Mouse (Mus musculus): Measurements from ENCODE around the gene Gstt4. TPM values are rescaled to one million over a fixed set of nuclear protein-coding genes. Genes with fewer than 3 reads are reported as not detected.
"Not testable (repeated sequence)": the region's sequence is repeated elsewhere in the genome, so short reads cannot be mapped to it uniquely, and the experiment has no call there.

Gstt4 gene
- polyA plus RNA-seq (2014; fragmentation: Nextera tagmentation; extraction: Ambion mirVana), result not detected in 2 replicates

DNA sequence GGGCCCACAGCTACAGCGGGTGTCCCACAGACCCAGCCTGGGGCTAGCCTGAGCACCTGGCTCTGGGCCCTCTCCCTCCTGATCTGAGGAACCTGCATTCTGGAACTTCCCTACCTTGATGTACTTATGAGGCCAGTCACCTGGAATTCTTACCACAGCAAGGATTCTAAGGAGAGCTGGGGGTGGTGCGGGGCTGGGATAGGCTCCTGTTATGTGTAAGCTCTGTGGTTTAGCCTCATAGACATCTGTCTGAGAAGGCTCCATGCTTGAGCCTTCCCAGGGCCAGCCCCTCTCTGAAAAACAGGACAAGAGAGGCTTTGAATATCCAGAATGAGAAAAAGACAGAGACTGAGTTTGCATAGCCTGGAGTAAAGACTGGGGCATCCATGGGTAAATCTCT, at the start of gene Gstt4:
TSS of gene Gstt4 (minus strand) at position 101 of the 400 bp plus-strand sequence.
- H3K27me3 ChIP-seq (ENCODE audit: control insufficient read depth, insufficient read depth, low read length), result no peaks in the 10 kb centered on the region
- H3K27ac ChIP-seq (ENCODE audit: low read depth, low read length), result no peak within 1 kb of the TSS
- H3K9me3 ChIP-seq (ENCODE audit: control insufficient read depth, low read length), result no peaks in the 10 kb centered on the region
- H3K9ac ChIP-seq (replicated peaks; ENCODE audit: low read depth, low read length), result no peak within 1 kb of the TSS
- no peaks in the 10 kb centered on the region for H3K36me3 ChIP-seq (ENCODE audit: control insufficient read depth, insufficient read depth, low read length)
- no peak within 1 kb of the TSS for H3K4me2 ChIP-seq (ENCODE audit: low read depth, low read length)
- no peak for ATAC-seq (ENCODE audit: low read depth)
- no peaks in the 10 kb centered on the region for H3K4me1 ChIP-seq (ENCODE audit: control insufficient read depth, insufficient read depth, low read length)
- no peak within 1 kb of the TSS for H3K4me3 ChIP-seq (ENCODE audit: low read depth, low read length)
- 98% methylated on average over 2 of the region's 2 CpGs for WGBS

DNA sequence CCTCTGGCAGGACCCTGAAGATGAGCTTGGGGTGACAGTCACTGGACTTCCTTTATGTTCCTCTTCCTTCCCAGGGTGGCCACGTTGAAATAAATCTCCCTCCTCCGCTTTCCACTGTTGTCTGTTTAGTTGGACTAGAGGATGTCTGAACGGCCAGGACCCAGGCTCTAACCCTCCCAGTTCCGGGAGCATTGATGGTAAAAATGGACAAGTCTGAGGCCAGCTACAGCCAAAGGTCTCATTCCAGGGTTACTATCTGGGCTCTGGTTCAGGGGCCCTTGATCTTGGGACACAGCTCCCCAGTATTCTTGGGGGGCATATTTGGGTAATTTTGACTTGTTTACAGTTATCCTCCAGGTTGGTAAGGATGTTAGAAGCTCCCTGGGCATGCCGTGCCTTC, 39.2 kb upstream of the Gstt4 start:
- WGBS, result 72% methylated on average over 5 of the region's 5 CpGs

DNA sequence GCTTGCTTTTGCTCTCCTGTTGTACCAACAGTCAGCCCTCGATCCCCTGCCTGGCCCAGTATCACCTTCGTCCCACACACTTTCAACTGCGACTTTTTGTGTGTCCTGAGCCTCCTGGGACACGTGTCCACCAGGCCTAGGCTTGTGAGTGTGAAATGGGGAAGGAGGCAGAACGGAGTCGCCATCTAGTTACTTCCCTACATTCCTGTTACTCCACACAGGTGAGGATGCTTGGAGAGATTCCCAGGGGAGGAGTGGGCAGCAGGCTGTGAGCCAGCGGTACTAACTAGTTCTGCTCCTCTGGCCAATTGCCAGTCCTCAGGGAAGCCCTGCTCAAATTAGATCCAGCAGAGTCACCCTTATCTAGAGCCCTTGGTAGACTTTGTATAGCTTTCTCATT, 38.4 kb upstream of the Gstt4 start:
- Histone ChIP-seq H3K9ac (replicated peaks; ENCODE audit: low read depth, low read length) (no peak overlapping the region; the same call in 1 of the 2 replicates), H3K4me3 (ENCODE audit: low read depth, low read length) (no peak overlapping the region), H3K9me3 (ENCODE audit: control insufficient read depth, low read length) (no peaks in the 10 kb centered on the region), H3K4me1 (ENCODE audit: control insufficient read depth, insufficient read depth, low read length) (peaks cover 8% of the 10 kb centered on the region; the same call in 1 of the 2 replicates), H3K36me3 (ENCODE audit: control insufficient read depth, insufficient read depth, low read length) (peaks cover 7% of the 10 kb centered on the region), H3K27ac (ENCODE audit: low read depth, low read length) (peak overlapping the region; percentile 93), H3K4me2 (ENCODE audit: low read depth, low read length) (peak overlapping the region; percentile 74; the same call in 1 of the 2 replicates), H3K27me3 (ENCODE audit: control insufficient read depth, insufficient read depth, low read length) (no peaks in the 10 kb centered on the region)
- no peak for ATAC-seq (ENCODE audit: low read depth)
- 45% methylated on average over 7 of the region's 7 CpGs for WGBS

More for the DNA sequence above, 39.2 kb upstream of the Gstt4 start:
- H3K4me2 ChIP-seq (ENCODE audit: low read depth, low read length), result no peak overlapping the region
- H3K27ac ChIP-seq (ENCODE audit: low read depth, low read length), result no peak overlapping the region
- no peaks in the 10 kb centered on the region for H3K9me3 ChIP-seq (ENCODE audit: control insufficient read depth, low read length)
- H3K4me1 ChIP-seq (ENCODE audit: control insufficient read depth, insufficient read depth, low read length), result peaks cover 8% of the 10 kb centered on the region; the same call in 1 of the 2 replicates
- no peaks in the 10 kb centered on the region for H3K27me3 ChIP-seq (ENCODE audit: control insufficient read depth, insufficient read depth, low read length)
- no peak overlapping the region for H3K4me3 ChIP-seq (ENCODE audit: low read depth, low read length)
- H3K9ac ChIP-seq (replicated peaks; ENCODE audit: low read depth, low read length), result no peak overlapping the region
- ATAC-seq (ENCODE audit: low read depth), result no peak
- H3K36me3 ChIP-seq (ENCODE audit: control insufficient read depth, insufficient read depth, low read length), result peaks cover 7% of the 10 kb centered on the region

GRCm38 (mm10) chr10:75859786-75860470, 37.6 kb upstream of the Gstt4 start, which contains the start of gene Mif:
Gene Mif, minus strand, starts transcription at chr10:75860240.
- H3K27me3 ChIP-seq (ENCODE audit: control insufficient read depth, insufficient read depth, low read length); H3K36me3 ChIP-seq (ENCODE audit: control insufficient read depth, insufficient read depth, low read length); H3K4me1 ChIP-seq (ENCODE audit: control insufficient read depth, insufficient read depth, low read length); H3K9me3 ChIP-seq (ENCODE audit: control insufficient read depth, low read length): not testable (repeated sequence)
- WGBS, result 0% methylated on average over 35 of the region's 46 CpGs
- Histone ChIP-seq H3K4me2 (ENCODE audit: low read depth, low read length) (peak within 1 kb of the TSS; percentile 74), H3K9ac (replicated peaks; ENCODE audit: low read depth, low read length) (peak within 1 kb of the TSS; percentile 84), H3K27ac (ENCODE audit: low read depth, low read length) (peak within 1 kb of the TSS; percentile 93), H3K4me3 (ENCODE audit: low read depth, low read length) (peak within 1 kb of the TSS; percentile 59)
- peak; percentile 96 for ATAC-seq (ENCODE audit: low read depth)

DNA sequence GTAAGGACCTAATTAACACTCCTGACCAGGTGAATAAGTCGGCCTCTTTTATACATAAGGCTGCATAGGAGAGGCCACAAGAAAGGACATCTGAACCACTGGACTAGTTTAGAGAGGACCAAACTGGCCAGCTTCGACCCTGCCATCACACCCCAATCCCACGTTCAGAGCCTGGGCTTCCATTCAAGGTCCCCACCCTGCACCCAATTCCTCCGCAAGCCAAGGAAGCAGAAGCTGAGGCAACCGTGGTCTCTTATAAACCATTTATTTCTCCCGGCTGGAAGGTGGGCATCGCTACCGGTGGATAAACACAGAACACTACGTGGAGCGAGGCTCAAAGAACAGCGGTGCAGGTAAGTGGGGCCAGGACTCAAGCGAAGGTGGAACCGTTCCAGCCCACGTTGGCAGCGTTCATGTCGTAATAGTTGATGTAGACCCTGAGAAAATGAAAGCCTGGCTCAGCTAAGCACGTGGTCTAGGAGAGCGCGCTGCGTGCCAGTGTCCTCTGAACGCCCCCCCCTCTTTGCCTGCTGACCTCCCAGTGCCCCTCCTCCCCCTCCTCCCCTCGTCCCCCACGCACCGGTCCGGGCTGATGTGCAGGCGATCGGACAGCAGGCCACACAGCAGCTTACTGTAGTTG, 36.9 kb upstream of the Gstt4 start:
- peaks cover 7% of the 10 kb centered on the region for H3K36me3 ChIP-seq (ENCODE audit: control insufficient read depth, insufficient read depth, low read length)
- H3K4me2 ChIP-seq (ENCODE audit: low read depth, low read length), result peak overlapping the region; percentile 74
- H3K4me3 ChIP-seq (ENCODE audit: low read depth, low read length), result peak overlapping the region; percentile 59
- peak overlapping the region; percentile 93 for H3K27ac ChIP-seq (ENCODE audit: low read depth, low read length)
- peak overlapping the region; percentile 84 for H3K9ac ChIP-seq (replicated peaks; ENCODE audit: low read depth, low read length)
- 3% methylated on average over 27 of the region's 27 CpGs for WGBS
- H3K4me1 ChIP-seq (ENCODE audit: control insufficient read depth, insufficient read depth, low read length), result peaks cover 8% of the 10 kb centered on the region; the same call in 1 of the 2 replicates
- peak; percentile 77 for ATAC-seq (ENCODE audit: low read depth)
- no peaks in the 10 kb centered on the region for H3K9me3 ChIP-seq (ENCODE audit: control insufficient read depth, low read length)
- no peaks in the 10 kb centered on the region for H3K27me3 ChIP-seq (ENCODE audit: control insufficient read depth, insufficient read depth, low read length)

GRCm38 (mm10) chr10:75857598-75857997, 35.3 kb upstream of the Gstt4 start:
- no peaks in the 10 kb centered on the region for H3K27me3 ChIP-seq (ENCODE audit: control insufficient read depth, insufficient read depth, low read length)
- H3K4me3 ChIP-seq (ENCODE audit: low read depth, low read length), result no peak overlapping the region
- peaks cover 8% of the 10 kb centered on the region; the same call in 1 of the 2 replicates for H3K4me1 ChIP-seq (ENCODE audit: control insufficient read depth, insufficient read depth, low read length)
- WGBS, result 93% methylated on average over 4 of the region's 4 CpGs
- no peak overlapping the region for H3K4me2 ChIP-seq (ENCODE audit: low read depth, low read length)
- ATAC-seq (ENCODE audit: low read depth), result no peak
- H3K9ac ChIP-seq (replicated peaks; ENCODE audit: low read depth, low read length), result no peak overlapping the region
- no peaks in the 10 kb centered on the region for H3K9me3 ChIP-seq (ENCODE audit: control insufficient read depth, low read length)
- no peak overlapping the region for H3K27ac ChIP-seq (ENCODE audit: low read depth, low read length)
- H3K36me3 ChIP-seq (ENCODE audit: control insufficient read depth, insufficient read depth, low read length), result peaks cover 7% of the 10 kb centered on the region

DNA sequence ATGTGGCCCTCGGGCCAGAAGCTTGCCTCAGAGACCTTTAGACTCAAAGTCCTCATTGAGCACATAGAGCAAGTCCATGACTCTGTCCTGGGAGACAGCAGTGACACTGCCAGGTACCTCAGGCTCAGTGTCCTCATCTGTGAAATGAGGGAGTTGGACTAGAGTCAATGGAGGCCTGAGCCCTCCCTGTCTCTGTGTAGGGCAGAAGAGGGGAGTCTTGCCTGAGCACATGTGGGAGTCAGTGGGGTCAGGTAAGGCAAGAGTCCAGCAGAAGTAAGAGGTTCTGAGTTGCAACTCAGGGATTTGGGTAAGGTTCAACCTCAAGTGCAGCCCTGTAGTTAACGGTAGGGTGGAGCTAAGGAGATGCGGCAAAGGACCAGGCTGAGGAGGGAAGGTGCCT, 34.6 kb upstream of the Gstt4 start:
- H3K4me2 ChIP-seq (ENCODE audit: low read depth, low read length), result no peak overlapping the region
- WGBS, result 92% methylated on average over 3 of the region's 3 CpGs
- peaks cover 8% of the 10 kb centered on the region; the same call in 1 of the 2 replicates for H3K4me1 ChIP-seq (ENCODE audit: control insufficient read depth, insufficient read depth, low read length)
- H3K36me3 ChIP-seq (ENCODE audit: control insufficient read depth, insufficient read depth, low read length), result peaks cover 7% of the 10 kb centered on the region
- H3K27ac ChIP-seq (ENCODE audit: low read depth, low read length), result no peak overlapping the region
- no peak for ATAC-seq (ENCODE audit: low read depth)
- H3K9ac ChIP-seq (replicated peaks; ENCODE audit: low read depth, low read length), result no peak overlapping the region
- H3K9me3 ChIP-seq (ENCODE audit: control insufficient read depth, low read length), result no peaks in the 10 kb centered on the region
- H3K4me3 ChIP-seq (ENCODE audit: low read depth, low read length), result no peak overlapping the region
- no peaks in the 10 kb centered on the region for H3K27me3 ChIP-seq (ENCODE audit: control insufficient read depth, insufficient read depth, low read length)

DNA sequence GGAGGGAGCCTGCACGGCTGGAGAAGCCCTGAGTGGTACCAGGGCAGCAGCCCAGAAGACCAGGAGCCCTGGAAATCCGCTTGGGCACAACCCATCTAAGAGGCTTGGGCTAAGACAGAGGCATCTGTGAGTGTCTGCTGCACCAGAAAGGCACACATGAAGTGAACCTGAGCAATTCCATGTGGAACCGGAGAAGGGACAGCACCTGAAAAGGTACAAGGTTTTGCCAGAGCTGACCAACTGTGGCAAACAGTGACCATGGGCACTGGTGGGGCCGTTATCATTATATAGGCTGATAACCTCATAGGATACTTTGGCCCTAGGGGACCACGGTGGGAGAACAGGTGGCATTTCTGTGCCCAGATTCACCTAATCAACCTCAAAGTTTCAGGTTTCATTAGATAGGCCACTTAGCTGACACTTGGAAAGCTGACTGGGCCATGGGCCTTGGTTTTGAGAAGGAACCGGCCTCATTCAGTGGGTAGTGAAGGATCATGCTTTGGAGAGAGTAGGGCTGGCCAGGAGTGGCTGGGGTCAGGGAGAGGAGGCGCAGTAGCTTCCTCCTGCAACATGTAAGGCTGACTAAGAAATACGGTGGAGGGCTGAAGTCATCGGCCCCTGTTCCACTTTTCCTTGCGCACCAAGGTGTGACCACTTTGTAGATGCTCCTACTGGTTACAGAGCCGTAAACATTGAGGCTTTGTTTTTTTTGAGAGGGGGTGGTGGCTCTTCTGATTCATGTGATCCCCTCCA, 34.0 kb upstream of the Gstt4 start:
- Histone ChIP-seq H3K9me3 (ENCODE audit: control insufficient read depth, low read length) (no peaks in the 10 kb centered on the region), H3K9ac (replicated peaks; ENCODE audit: low read depth, low read length) (no peak overlapping the region), H3K36me3 (ENCODE audit: control insufficient read depth, insufficient read depth, low read length) (peaks cover 7% of the 10 kb centered on the region), H3K27me3 (ENCODE audit: control insufficient read depth, insufficient read depth, low read length) (no peaks in the 10 kb centered on the region), H3K4me2 (ENCODE audit: low read depth, low read length) (no peak overlapping the region), H3K4me1 (ENCODE audit: control insufficient read depth, insufficient read depth, low read length) (peaks cover 8% of the 10 kb centered on the region; the same call in 1 of the 2 replicates), H3K27ac (ENCODE audit: low read depth, low read length) (no peak overlapping the region), H3K4me3 (ENCODE audit: low read depth, low read length) (no peak overlapping the region)
- no peak for ATAC-seq (ENCODE audit: low read depth)
- 82% methylated on average over 11 of the region's 11 CpGs for WGBS

All from neural tube, embryonic 14.5 days (tissue).